Mouse (Mus musculus): ENCODE measurements around the gene Tmem161b.

DNA sequence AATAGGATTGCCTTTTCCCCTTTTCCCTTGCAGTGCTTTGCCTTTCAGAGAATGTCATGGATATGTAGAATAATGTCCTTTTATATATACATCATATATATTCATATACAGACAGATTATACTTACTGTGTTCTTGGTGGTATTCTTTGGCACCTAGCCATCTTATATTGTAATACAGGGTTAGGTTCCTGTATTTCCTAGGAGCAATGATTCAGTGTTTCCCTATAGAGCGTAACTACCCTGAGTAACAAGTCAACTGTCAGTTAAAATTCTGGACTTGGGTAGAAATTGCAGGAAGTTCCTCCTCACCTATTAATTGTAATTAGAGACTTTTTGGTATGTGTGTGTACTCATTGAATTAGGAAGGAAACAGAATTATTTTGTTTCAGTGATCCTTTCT is 33.0 kb downstream of the Tmem161b start:
- TF ChIP-seq MYOG (IDR thresholded peaks at IDR 0.05; ENCODE audit: control insufficient read depth in 1 of 3, insufficient read depth in 1 of 3, insufficient read length in 2 of 3, low read depth in 2 of 3), result no peak
- TF ChIP-seq POLR2A (IDR thresholded peaks at IDR 0.05; ENCODE audit: insufficient read length, low read depth), result no peak
- no peak for TF ChIP-seq TCF12 (IDR thresholded peaks at IDR 0.05; ENCODE audit: insufficient read depth, poor library complexity, severe bottlenecking)
- TF ChIP-seq POLR2AphosphoS2 (IDR thresholded peaks at IDR 0.05; ENCODE audit: insufficient read length, low read depth), result no peak
- no peak for TF ChIP-seq MAX (IDR thresholded peaks at IDR 0.05; ENCODE audit: low read depth)
- no peak for TF ChIP-seq USF1 (IDR thresholded peaks at IDR 0.05; ENCODE audit: low read depth)

Measured in myocyte (in vitro differentiated cells).